Mouse (Mus musculus) ovary, adult 18-20 months (tissue): ENCODE measurements at regions not wholly inside any gene's neighbourhood (a gene's known extent, or its start where the extent isn't known, plus 50 kb on each side); places are given as distances from the start of the nearest gene placed in this dataset.

Source experiments
- DNase-seq: peaks from one replicate; pipeline ENCODE4 v3.0.0; 2022; ENCODE audit warnings: low spot score, mixed read lengths

DNA sequence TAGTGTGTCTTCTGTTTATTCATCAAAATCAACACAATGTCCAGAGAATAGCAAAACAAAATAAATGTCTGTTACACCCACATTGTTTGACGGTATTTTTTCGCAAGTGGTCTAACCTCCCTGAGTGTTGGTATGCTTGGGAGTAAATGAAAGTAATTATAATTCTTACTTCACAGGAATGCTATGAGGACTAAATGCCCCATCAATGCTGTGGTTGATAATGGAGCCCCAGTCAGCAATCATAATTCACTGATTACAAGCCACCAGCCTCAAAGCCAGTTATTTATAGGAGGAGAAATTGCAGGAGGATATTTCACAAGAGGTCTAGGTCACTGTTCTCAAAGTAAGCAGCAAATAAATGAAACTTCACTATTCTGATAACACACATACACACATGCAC, 129.6 kb upstream of the Hand2 start:
- no peak for DNase-seq

DNA sequence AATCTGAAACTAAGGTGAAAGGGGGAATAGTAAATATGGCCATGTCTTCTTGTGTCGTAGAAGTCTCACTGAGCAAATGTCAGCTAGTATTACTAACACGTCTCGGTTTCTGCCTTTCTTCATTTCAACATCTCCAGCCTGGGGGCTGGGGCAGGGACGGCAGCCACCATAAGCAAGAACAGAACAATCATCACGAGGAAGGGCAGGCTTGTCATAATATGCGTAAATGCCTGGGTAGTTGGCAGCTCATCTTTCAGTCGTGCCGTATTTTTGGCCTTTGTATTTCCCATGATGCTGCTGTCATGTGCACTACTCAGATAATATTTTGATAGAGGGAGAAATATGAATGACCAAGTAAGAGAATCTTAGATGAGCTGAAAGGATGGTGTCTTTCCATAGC, 120.5 kb upstream of the Hand2 start:
- no peak for DNase-seq

DNA sequence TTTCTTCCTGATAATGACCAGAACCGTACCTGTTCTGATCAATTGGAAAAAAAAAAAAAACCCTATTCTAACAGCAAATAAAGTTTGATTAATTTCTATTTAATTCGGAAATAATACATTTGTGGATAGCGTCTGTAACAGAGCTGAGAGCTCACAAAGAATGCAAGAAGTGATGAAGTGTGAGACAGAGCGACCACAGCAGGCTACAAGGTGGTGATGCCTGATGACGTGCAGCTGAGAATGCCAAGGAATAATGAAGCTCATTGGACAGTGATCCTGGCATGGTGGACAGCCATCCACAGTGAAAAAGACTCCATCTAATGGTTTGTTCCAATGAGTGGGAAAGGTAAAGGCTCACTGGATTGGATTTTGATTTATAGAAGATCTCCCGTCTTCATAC, 111.2 kb upstream of the Hand2 start:
- DNase-seq, result no peak

DNA sequence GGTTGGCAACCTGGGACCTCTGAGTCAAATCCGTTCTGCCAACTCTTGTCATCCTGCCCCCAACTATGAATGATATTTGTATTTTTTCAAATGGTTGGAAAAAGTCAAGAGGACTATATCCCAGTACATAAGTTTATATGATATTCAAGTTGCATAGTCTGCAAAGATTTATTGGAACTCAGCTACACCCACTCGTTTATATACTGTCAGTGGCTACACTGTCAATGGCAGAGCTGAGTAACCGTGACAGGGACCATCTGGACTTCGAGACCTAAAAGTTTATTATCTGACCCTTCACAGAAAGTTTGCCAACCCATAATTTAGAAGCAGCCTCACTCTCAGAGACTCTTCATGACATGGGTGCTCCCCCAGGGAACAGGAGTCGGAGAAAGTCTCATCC, 107.7 kb upstream of the Hand2 start:
- no peak for DNase-seq

DNA sequence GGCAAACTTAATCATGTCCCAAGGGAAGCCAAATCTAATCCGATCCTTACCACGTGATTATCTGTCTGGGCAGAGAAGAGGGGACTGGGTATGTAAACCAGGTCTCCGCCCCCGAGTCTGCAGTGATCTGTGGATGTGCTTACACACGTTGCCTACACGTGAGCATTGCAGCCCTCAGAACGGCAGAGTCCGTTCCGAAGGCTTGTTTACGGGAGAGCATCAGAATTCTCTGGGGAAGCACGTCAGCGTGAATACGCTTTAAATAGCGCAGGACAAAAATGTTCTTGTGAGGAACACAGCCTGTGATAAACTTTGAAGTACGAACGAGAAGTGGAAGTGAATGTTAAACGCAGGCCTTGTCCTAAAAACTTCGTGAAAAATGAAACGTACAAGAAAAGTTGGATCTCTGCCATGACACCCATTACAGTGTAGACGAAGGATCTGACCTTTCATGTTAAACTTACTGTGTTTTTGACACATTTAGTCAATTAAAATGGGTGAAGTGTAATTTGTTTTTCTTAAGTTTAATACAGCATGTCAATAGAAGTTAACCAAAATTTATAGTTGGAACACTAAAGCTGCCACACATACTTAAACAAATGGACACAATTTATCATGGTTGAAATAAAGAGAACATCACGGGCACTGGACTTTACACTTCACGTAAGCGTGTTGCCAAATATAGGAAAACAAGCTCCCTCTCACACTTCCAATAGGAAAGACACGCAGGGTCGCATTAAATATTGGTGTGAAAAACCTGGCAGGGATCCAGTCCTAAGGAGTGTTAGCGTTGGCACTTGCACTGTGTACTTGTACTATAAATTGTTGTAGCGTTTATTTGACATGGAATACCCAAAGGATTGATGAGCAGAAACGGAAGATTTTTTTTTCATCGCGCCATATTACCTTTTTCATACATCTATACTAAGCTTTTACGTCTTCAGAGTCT, 106.5 kb upstream of the Hand2 start:
- DNase-seq, result no peak

DNA sequence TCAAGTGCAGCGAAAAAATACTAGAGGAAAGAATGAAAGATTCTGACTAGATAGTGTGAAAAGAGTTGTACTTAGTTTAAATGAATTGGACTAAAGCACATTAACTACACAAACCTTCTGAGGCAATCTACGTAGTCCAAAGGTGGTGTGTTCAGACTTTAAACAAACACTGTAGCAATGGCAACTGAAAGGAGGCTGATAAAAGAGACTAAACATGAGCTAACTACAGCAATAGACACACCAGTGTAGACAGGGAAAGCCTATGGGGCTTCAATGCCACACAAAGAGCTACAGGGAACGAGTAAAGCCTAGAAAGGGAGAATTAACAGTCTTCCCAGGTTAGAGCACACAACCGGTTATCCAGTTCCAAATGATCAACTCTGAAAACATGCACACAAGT, 90.2 kb upstream of the Hand2 start:
- DNase-seq, result no peak

DNA sequence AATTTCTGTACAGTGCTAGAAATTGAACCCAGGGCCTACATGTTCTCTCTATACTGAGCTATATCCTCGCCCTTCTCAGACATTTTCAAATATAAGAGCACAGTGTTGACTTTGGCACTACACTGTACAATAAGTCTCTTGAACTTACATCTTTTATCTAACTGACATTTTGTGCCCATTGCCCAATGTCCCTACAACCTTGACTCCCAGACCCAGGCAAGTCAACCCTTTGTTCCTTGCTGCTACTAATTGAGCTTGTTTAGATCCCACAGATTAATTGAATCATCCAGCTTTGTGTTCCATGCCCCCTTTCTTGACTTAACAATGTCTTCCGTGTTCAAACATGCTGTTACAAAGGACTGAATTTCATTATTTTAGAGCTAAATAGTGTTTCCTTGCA, 78.5 kb upstream of the Hand2 start:
- DNase-seq, result no peak

DNA sequence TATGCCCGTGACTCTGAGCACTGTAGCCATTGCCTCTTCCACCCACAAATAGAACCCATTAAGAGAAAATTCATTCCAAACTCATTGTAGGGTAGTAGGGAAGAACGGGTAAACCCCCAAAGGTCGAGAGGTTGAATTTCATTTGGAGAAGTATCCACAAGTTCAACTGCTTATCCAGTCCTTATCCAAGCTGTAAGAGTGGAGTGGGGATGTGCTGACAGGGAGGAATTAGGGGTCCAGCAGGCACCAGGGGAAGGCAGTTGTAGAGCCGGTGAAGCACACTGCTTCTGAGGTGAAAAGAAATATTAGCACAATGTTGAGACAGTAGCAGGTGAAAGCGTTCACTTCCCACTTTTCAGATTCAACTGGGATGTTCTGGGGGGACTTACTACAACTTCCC, 71.7 kb upstream of the Hand2 start:
- DNase-seq, result no peak
